Mouse (Mus musculus): ENCODE measurements around the gene Prap1. TPM values are rescaled to one million over a fixed set of nuclear protein-coding genes. Genes with fewer than 3 reads are reported as not detected.
A peak's percentile ranks its signal among the peaks of the same experiment; 100 is the strongest.

Gene Prap1
- polyA plus RNA-seq, 1 experiment from 2014 or later = not detected

- Histone ChIP-seq H3K4me1 (replicated peaks; ENCODE audit: control insufficient read depth, insufficient read depth, low read length) (no peaks in the 10 kb centered on the region), H3K9me3 (ENCODE audit: control insufficient read depth, low read length) (no peaks in the 10 kb centered on the region), H3K36me3 (ENCODE audit: control insufficient read depth, insufficient read depth, low read length) (no peaks in the 10 kb centered on the region), H3K4me2 (ENCODE audit: low read depth, low read length, severe bottlenecking) (no peak overlapping the region), H3K27ac (ENCODE audit: low read depth, low read length) (no peak overlapping the region), H3K27me3 (ENCODE audit: control insufficient read depth, insufficient read depth, low read length) (no peaks in the 10 kb centered on the region), H3K9ac (ENCODE audit: low read length) (no peak overlapping the region), H3K4me3 (ENCODE audit: low read depth, low read length) (no peak overlapping the region)
- DNase-seq (ENCODE audit: low spot score) (no peak), ATAC-seq (replicated peaks; ENCODE audit: low FRiP score) (no peak)
Observed at GRCm38 (mm10) chr7:140096055-140096454, 2.9 kb downstream of the Prap1 start.

- DNase-seq (ENCODE audit: low spot score) = no peak
- Histone ChIP-seq H3K9ac (ENCODE audit: low read length) (no peak overlapping the region), H3K36me3 (ENCODE audit: control insufficient read depth, insufficient read depth, low read length) (no peaks in the 10 kb centered on the region), H3K4me2 (ENCODE audit: low read depth, low read length, severe bottlenecking) (no peak overlapping the region), H3K27me3 (ENCODE audit: control insufficient read depth, insufficient read depth, low read length) (no peaks in the 10 kb centered on the region), H3K27ac (ENCODE audit: low read depth, low read length) (no peak overlapping the region), H3K9me3 (ENCODE audit: control insufficient read depth, low read length) (no peaks in the 10 kb centered on the region), H3K4me3 (ENCODE audit: low read depth, low read length) (no peak overlapping the region), H3K4me1 (replicated peaks; ENCODE audit: control insufficient read depth, insufficient read depth, low read length) (no peaks in the 10 kb centered on the region)
- ATAC-seq (replicated peaks; ENCODE audit: low FRiP score) = no peak
- WGBS = 89% methylated on average over 1 of the region's 1 CpGs
Observed at GRCm38 (mm10) chr7:140098466-140098865, 5.3 kb downstream of the Prap1 start.

- Histone ChIP-seq H3K4me1 (replicated peaks; ENCODE audit: control insufficient read depth, insufficient read depth, low read length) (no peaks in the 10 kb centered on the region), H3K27me3 (ENCODE audit: control insufficient read depth, insufficient read depth, low read length) (no peaks in the 10 kb centered on the region), H3K36me3 (ENCODE audit: control insufficient read depth, insufficient read depth, low read length) (no peaks in the 10 kb centered on the region; the same call in 1 of the 2 replicates), H3K9me3 (ENCODE audit: control insufficient read depth, low read length) (no peaks in the 10 kb centered on the region), H3K4me3 (ENCODE audit: low read depth, low read length) (peak overlapping the region; percentile 37), H3K27ac (ENCODE audit: low read depth, low read length) (no peak overlapping the region), H3K4me2 (ENCODE audit: low read depth, low read length, severe bottlenecking) (peak overlapping the region; percentile 73), H3K9ac (ENCODE audit: low read length) (peak overlapping the region; percentile 68)
- peak; percentile 51; the same call in 1 of the 2 replicates for ATAC-seq (replicated peaks; ENCODE audit: low FRiP score)
- no peak for DNase-seq (ENCODE audit: low spot score)
- WGBS = 81% methylated on average over 10 of the region's 10 CpGs
Observed at GRCm38 (mm10) chr7:140101498-140101897, 8.3 kb downstream of the Prap1 start.

- H3K27ac ChIP-seq (ENCODE audit: low read depth, low read length) = no peak within 1 kb of the TSS
Observed at GRCm38 (mm10) chr7:140101993-140102860, 9.0 kb downstream of the Prap1 start, which contains the start of gene Fuom. Fuom (minus strand) TSS chr7:140102441.

GRCm38 (mm10) chr7:140104009-140104408 lies 10.8 kb downstream of the Prap1 start:
- ATAC-seq (replicated peaks; ENCODE audit: low FRiP score) = no peak
- Histone ChIP-seq H3K4me3 (ENCODE audit: low read depth, low read length) (no peak overlapping the region), H3K27me3 (ENCODE audit: control insufficient read depth, insufficient read depth, low read length) (no peaks in the 10 kb centered on the region), H3K4me1 (replicated peaks; ENCODE audit: control insufficient read depth, insufficient read depth, low read length) (no peaks in the 10 kb centered on the region), H3K4me2 (ENCODE audit: low read depth, low read length, severe bottlenecking) (no peak overlapping the region), H3K27ac (ENCODE audit: low read depth, low read length) (no peak overlapping the region), H3K36me3 (ENCODE audit: control insufficient read depth, insufficient read depth, low read length) (no peaks in the 10 kb centered on the region; the same call in 1 of the 2 replicates), H3K9ac (ENCODE audit: low read length) (no peak overlapping the region), H3K9me3 (ENCODE audit: control insufficient read depth, low read length) (no peaks in the 10 kb centered on the region)
- no peak for DNase-seq (ENCODE audit: low spot score)
- 81% methylated on average over 4 of the region's 4 CpGs for WGBS

More at GRCm38 (mm10) chr7:140101993-140102860, 9.0 kb downstream of the Prap1 start, which contains the start of gene Fuom:
- peak; percentile 91 for ATAC-seq (replicated peaks; ENCODE audit: low FRiP score)
- Histone ChIP-seq H3K9me3 (ENCODE audit: control insufficient read depth, low read length) (no peaks in the 10 kb centered on the region), H3K4me3 (ENCODE audit: low read depth, low read length) (peak within 1 kb of the TSS; percentile 37), H3K9ac (ENCODE audit: low read length) (peak within 1 kb of the TSS; percentile 68), H3K4me2 (ENCODE audit: low read depth, low read length, severe bottlenecking) (peak within 1 kb of the TSS; percentile 73), H3K27me3 (ENCODE audit: control insufficient read depth, insufficient read depth, low read length) (no peaks in the 10 kb centered on the region), H3K4me1 (replicated peaks; ENCODE audit: control insufficient read depth, insufficient read depth, low read length) (no peaks in the 10 kb centered on the region), H3K36me3 (ENCODE audit: control insufficient read depth, insufficient read depth, low read length) (no peaks in the 10 kb centered on the region; the same call in 1 of the 2 replicates)
- WGBS = 2% methylated on average over 30 of the region's 30 CpGs
- DNase-seq (ENCODE audit: low spot score) = peak; percentile 86

GRCm38 (mm10) chr7:140111943-140112342 lies 18.7 kb downstream of the Prap1 start:
- Histone ChIP-seq H3K27ac (ENCODE audit: low read depth, low read length) (no peak overlapping the region), H3K36me3 (ENCODE audit: control insufficient read depth, insufficient read depth, low read length) (peaks cover 3% of the 10 kb centered on the region; the same call in 1 of the 2 replicates), H3K4me2 (ENCODE audit: low read depth, low read length, severe bottlenecking) (no peak overlapping the region), H3K9ac (ENCODE audit: low read length) (no peak overlapping the region), H3K4me3 (ENCODE audit: low read depth, low read length) (no peak overlapping the region), H3K27me3 (ENCODE audit: control insufficient read depth, insufficient read depth, low read length) (no peaks in the 10 kb centered on the region), H3K9me3 (ENCODE audit: control insufficient read depth, low read length) (no peaks in the 10 kb centered on the region), H3K4me1 (replicated peaks; ENCODE audit: control insufficient read depth, insufficient read depth, low read length) (no peaks in the 10 kb centered on the region)
- WGBS = 73% methylated on average over 3 of the region's 3 CpGs
- no peak for ATAC-seq (replicated peaks; ENCODE audit: low FRiP score)
- DNase-seq (ENCODE audit: low spot score) = no peak

- H3K4me2 ChIP-seq (ENCODE audit: low read depth, low read length, severe bottlenecking) = peak within 1 kb of the TSS; percentile 68
- ATAC-seq (replicated peaks; ENCODE audit: low FRiP score) (peak; percentile 72), DNase-seq (ENCODE audit: low spot score) (no peak)
- H3K4me3 ChIP-seq (ENCODE audit: low read depth, low read length) = peak within 1 kb of the TSS; percentile 56
- peaks cover 3% of the 10 kb centered on the region; the same call in 1 of the 2 replicates for H3K36me3 ChIP-seq (ENCODE audit: control insufficient read depth, insufficient read depth, low read length)
- H3K9me3 ChIP-seq (ENCODE audit: control insufficient read depth, low read length) = no peaks in the 10 kb centered on the region
- H3K4me1 ChIP-seq (replicated peaks; ENCODE audit: control insufficient read depth, insufficient read depth, low read length) = no peaks in the 10 kb centered on the region
- 0 out of 2 replicates have a peak within 1 kb of the TSS, but pooled peaks have one; percentile 3 for H3K27ac ChIP-seq (ENCODE audit: low read depth, low read length)
- H3K27me3 ChIP-seq (ENCODE audit: control insufficient read depth, insufficient read depth, low read length) = no peaks in the 10 kb centered on the region
- WGBS = 3% methylated on average over 23 of the region's 23 CpGs
- H3K9ac ChIP-seq (ENCODE audit: low read length) = peak within 1 kb of the TSS; percentile 80
Observed at GRCm38 (mm10) chr7:140115583-140116328, 22.6 kb downstream of the Prap1 start, which contains the start of gene Paox. Paox (plus strand) TSS chr7:140115799.

- Histone ChIP-seq H3K27me3 (ENCODE audit: control insufficient read depth, insufficient read depth, low read length) (no peaks in the 10 kb centered on the region), H3K36me3 (ENCODE audit: control insufficient read depth, insufficient read depth, low read length) (peaks cover 3% of the 10 kb centered on the region; the same call in 1 of the 2 replicates), H3K4me1 (replicated peaks; ENCODE audit: control insufficient read depth, insufficient read depth, low read length) (no peaks in the 10 kb centered on the region), H3K9me3 (ENCODE audit: control insufficient read depth, low read length) (no peaks in the 10 kb centered on the region), H3K27ac (ENCODE audit: low read depth, low read length) (0 out of 2 replicates have a peak within 1 kb of the TSS, but pooled peaks have one; percentile 3), H3K4me3 (ENCODE audit: low read depth, low read length) (peak within 1 kb of the TSS; percentile 56), H3K4me2 (ENCODE audit: low read depth, low read length, severe bottlenecking) (peak within 1 kb of the TSS; percentile 68), H3K9ac (ENCODE audit: low read length) (peak within 1 kb of the TSS; percentile 80)
- ATAC-seq (replicated peaks; ENCODE audit: low FRiP score) (peak; percentile 96), DNase-seq (ENCODE audit: low spot score) (peak; percentile 89)
- WGBS = 4% methylated on average over 28 of the region's 28 CpGs
Observed at GRCm38 (mm10) chr7:140116329-140117054, 23.3 kb downstream of the Prap1 start, which contains the start of gene Echs1. Echs1 (minus strand) TSS chr7:140116476.

Data from forebrain, embryonic 11.5 days (tissue).